Comparison of ENCODE assay signal across 9 mouse cellular contexts in the genomic region with DNA sequence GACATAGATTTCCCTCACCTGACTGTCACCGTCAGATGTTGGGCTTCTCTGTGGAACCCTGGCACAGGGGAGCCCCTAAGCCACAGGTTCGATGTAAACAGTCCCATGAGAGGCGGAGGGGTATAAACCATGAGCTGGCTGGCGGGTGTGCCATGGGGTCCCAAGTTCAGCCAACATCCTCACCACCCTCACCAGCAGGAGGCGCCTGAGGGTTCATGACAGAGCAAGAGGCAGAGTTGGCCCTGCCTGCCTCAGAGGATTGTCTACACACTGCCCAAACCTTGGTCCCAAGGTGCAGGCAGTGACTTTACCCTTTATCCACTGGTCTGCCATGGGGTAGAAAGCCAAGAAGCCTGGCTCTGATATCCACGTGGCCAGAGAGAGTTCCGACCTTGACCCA. TPM values are rescaled to one million over a fixed set of nuclear protein-coding genes. Genes with fewer than 3 reads are reported as not detected.
A peak's percentile ranks its signal among the peaks of the same experiment; 100 is the strongest.
DNase-seq lines count a peak whose midpoint lies in the region; TF ChIP-seq lines count a peak whose summit lies in the region.
"Had no signal": no experiment of that assay in that cellular context is flagged by ENCODE, and none has a peak within 500 bp of the region (broad histone marks: within the 10 kb centered on the region; RNA-seq: fewer than 3 reads in every experiment).

No protein-coding gene starts in this region.

- H3K27me3 ChIP-seq in splenic B cell, adult 2 months (ENCODE audit: control insufficient read depth, insufficient read depth, low read length, poor library complexity, severe bottlenecking): no peaks in the 10 kb centered on the region
- H3K27me3 ChIP-seq: forebrain, embryonic 15.5 days had no signal

- peak; percentile 74 for DNase-seq in adrenal gland, postnatal 14 days
- no peak for DNase-seq in adrenal gland, adult 2 months
- DNase-seq in layer of hippocampus, adult 2 months (ENCODE audit: low spot score in 2 of 2): no peak
- DNase-seq in layer of hippocampus, adult 9-11 months: no peak
- peak; percentile 52 for DNase-seq in splenic B cell, adult 2 months (ENCODE audit: low read depth, low spot score)
- no peak for DNase-seq in frontal cortex, postnatal 14 days (ENCODE audit: low spot score in 2 of 2)
- no peak for DNase-seq in layer of hippocampus, adult 9-10 months (ENCODE audit: low spot score)

- H3K36me3 ChIP-seq in splenic B cell, adult 2 months (ENCODE audit: control insufficient read depth, insufficient read depth, low read length, poor library complexity, severe bottlenecking): no peaks in the 10 kb centered on the region
- H3K36me3 ChIP-seq: forebrain, embryonic 15.5 days had no signal

- TF ChIP-seq CTCF in layer of hippocampus, adult 2 months (conservative IDR thresholded peaks at IDR 0.05): peak; percentile 58

- H3K4me1 ChIP-seq in brown adipose tissue, adult 24 weeks (ENCODE audit: control insufficient read depth, insufficient read depth, insufficient read length, low read length): peaks cover 52% of the 10 kb centered on the region

- no peak overlapping the region for H3K27ac ChIP-seq in layer of hippocampus, adult 2 months
- peak overlapping the region; percentile 61; the same call in 1 of the 2 replicates for H3K27ac ChIP-seq in brown adipose tissue, adult 24 weeks (replicated peaks; ENCODE audit: low read depth, low read length)
- H3K27ac ChIP-seq: forebrain, embryonic 15.5 days had no signal

- no peak overlapping the region for H3K4me3 ChIP-seq in layer of hippocampus, adult 2 months
- H3K4me3 ChIP-seq in brown adipose tissue, adult 24 weeks (ENCODE audit: insufficient read depth, low read depth, low read length): no peak overlapping the region
- H3K4me3 ChIP-seq: forebrain, embryonic 15.5 days had no signal

RNA-seq across cellular contexts. Expression of gene Itpk1, which starts 23.1 kb away (rescaled TPM):
- 72.0 and 79.8 TPM in 2 replicates for total RNA-seq in adrenal gland, postnatal 14 days (2021)
- total RNA-seq in adrenal gland, adult 2 months (2021): 10 to 100 TPM; 54.9 to 99.2 TPM
- polyA plus RNA-seq in adrenal gland, adult 2 months (2012; rRNA removed): 50.8 and 70.9 TPM in 2 replicates
- 10 to 100 TPM; 66.6 to 76.8 TPM for total RNA-seq in layer of hippocampus, adult 2 months (2021)
- 65.8 and 126 TPM in 2 replicates for polyA plus RNA-seq in brown adipose tissue, adult 24 weeks (2012; ENCODE audit: insufficient read depth, insufficient read length, missing spikeins)

Comparison
In these comparisons a context has a peak if more than half of its experiments do, and no peak if none do; other contexts are left out.
1. DNase-seq: peak in adrenal gland, postnatal 14 days (single experiment) and splenic B cell, adult 2 months (single experiment); none in adrenal gland, adult 2 months (single experiment), layer of hippocampus, adult 2 months (0 of 2), layer of hippocampus, adult 9-11 months (single experiment), frontal cortex, postnatal 14 days (0 of 2) and layer of hippocampus, adult 9-10 months (single experiment).